Mouse (Mus musculus) thymus, postnatal 25 days (tissue): ENCODE results near the gene Hp1bp3.

ENCODE experiments used
- DNase-seq: peaks from one replicate; pipeline ENCODE4 v3.0.0; 2022

Hp1bp3 gene

GRCm38 (mm10) chr4:138216200-138216890 lies at the start of gene Hp1bp3:
TSS of gene Hp1bp3 (plus strand) at chr4:138216296.
- DNase-seq, result peak; percentile 88

DNA sequence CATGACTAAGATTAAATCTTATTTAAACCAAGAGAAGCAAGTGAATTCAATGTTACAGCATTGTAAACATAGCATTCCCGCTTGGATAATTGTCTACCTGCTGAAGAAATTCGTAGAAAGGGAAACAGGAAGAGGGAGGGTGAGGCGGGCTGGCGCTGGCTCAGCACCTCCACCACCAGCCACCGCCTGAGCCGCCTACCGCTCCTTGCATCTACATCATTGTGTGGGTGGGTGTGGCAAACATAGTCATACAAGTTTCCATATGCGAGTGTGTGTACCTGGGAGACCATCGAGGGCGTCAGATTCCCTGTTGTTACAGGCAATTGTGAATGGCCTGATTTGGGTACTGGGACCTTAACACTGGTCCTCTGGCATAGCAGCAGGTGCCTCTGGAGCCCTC lies 49.6 kb upstream of the Hp1bp3 start:
- no peak for DNase-seq

DNA sequence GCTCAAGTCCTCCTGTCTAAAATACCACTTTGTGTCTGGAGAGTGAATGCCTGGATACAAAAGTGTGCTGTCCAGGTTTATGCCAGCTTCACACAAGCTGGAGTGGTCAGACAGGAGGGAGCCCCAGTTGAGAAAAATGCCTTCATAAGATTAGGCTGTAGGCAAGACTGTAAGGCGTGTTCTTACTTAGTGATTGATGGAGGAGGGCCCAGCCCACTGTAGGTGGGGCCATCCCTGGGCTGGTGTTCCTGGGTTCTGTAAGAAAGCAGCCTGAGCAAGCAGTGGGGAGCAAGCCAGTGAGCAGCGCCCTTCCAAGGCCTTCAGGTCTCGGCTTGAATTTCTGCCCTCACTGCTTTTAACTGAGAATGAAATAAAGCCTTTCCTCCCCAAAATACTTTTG lies 47.9 kb upstream of the Hp1bp3 start:
- no peak for DNase-seq

DNA sequence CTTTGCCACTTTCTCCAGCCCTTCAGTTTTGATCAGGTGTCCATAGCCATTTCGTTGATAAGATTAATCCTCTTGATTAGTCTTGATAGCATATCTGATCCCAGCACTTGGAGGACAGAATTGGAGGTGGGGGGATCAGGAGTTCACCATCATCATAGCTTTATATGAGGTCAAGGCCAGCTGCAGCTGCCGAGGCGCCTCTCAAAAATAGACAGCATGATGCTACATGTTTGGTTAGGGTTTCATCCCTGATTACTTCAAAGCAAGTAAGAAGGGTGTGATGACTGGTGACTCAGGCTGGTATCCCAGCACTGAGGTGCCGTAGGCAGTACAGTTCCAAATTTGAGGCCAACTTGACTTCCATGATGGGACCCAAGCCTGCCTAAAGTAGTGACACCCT lies 46.7 kb upstream of the Hp1bp3 start:
- DNase-seq, result no peak

GRCm38 (mm10) chr4:138172686-138173085 lies 43.4 kb upstream of the Hp1bp3 start:
- DNase-seq, result no peak

DNA sequence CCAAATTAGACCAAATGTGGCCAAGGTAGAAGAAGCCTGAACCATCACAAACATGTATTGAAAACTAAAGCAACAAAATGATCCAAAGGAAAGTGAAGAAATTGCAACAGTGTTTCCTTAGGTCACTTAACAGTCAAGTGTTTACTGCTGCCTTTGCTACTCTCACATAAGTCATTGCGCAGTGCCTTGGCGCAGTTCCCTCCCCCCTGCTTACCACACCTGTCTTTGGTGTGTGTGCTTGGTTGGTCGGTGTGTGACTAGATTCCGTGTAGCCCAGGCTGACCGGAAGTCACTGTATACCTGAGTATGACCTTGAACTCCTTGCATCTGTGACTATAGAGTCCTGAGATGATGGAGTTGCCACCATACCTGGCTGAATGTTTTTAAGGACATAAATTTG lies 36.7 kb upstream of the Hp1bp3 start:
- DNase-seq, result no peak

GRCm38 (mm10) chr4:138180719-138181118 lies 35.4 kb upstream of the Hp1bp3 start:
- no peak for DNase-seq

- DNase-seq, result no peak
These were observed 32.0 kb upstream of the Hp1bp3 start for GRCm38 (mm10) chr4:138184056-138184455.

GRCm38 (mm10) chr4:138184573-138184981 lies 31.5 kb upstream of the Hp1bp3 start:
- no peak for DNase-seq

DNA sequence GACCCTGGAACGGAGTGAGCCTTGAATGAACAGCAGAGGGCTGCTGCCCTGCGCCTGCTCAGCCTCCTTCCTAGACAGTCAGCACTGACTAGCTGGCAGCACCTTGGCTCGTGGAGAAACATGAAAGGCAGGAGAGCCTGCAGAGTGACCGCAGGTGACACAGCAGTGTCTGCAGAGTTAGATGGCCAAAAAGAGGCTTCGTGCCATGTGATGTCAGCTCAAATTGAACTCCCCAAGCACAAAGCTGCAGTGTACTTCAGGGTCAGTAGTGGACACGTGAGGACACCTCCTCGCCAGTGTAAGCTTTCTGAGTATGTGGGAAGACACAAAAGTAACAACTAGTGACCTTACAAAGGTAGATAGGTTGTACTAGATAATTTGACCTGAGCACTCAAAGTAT lies 30.1 kb upstream of the Hp1bp3 start:
- DNase-seq, result no peak

DNA sequence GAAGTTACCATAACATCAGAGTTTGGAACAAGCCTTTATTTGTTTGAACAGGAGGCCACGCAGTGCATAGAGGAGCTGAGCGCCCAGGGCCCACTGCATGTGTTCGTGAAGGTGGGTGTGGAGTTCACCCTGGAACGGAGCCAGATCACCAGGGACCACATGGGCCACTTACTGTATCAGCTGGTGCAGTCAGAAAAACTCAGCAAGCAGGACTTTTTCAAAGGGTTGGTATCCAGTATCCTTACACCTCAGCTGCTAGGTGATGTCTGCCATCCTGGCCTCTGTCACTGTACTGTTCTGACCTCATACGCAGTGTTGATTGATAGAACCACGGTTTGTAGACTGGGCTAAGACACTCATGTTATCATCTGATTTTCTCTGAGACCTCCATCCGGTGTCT lies 28.1 kb upstream of the Hp1bp3 start:
- DNase-seq, result no peak

DNA sequence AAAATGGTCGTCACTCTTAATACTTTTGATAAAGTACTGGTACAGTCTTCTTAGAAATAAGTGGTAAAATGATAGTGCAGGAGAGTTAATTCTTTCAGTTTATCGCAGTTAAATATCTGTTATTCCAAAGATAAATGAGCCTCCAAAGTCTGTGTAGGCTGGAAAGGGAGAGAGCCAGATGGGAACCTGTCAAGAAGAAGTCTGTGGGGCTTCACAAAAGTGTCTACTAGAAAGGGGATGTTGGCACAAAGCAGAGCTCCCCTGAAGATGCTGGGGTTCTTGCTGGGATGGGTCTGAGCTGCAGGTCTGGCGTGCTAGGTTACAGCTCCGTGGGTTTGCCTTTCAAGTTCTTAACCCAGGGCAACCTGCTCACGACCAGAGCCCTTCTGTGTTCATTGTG lies 23.5 kb upstream of the Hp1bp3 start:
- no peak for DNase-seq

DNA sequence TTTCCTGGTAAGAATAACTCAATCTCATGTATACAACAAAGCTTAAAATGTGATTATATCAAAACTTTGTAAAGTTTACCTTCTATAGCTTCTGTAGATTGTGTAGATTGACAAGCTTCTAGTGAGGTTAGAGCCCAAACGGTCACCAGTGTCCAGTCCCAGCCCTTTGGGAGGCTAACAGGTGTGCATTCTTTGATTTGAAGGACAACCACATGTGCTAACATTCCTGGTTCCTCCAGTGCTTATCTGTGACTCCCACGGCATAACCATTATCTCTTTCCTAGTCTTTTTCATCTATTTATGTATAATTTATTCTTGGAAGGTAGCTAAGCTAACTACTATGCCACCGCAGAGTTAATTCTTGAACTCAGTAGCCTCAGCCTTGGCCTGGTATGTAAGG lies 15.3 kb upstream of the Hp1bp3 start:
- DNase-seq, result no peak

DNA sequence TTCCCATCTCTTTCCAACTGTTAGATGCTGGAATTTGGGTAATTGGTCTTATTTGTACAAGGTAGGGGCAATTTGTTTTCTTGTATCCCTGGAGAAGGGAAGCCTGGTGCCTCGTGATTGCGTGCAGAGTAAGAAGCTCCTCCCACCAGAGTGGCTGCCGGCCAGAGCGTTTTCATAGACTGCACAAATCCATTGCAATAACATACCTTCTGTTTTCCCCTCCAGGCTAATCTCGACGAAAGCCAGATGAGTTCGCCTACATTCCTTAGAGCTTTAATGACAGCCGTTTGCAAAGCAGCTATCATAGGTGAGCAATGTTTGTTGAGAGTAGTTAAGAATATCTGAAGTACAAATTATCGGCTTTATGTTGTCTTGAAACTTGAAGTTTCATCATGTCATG lies 14.4 kb upstream of the Hp1bp3 start:
- no peak for DNase-seq

DNA sequence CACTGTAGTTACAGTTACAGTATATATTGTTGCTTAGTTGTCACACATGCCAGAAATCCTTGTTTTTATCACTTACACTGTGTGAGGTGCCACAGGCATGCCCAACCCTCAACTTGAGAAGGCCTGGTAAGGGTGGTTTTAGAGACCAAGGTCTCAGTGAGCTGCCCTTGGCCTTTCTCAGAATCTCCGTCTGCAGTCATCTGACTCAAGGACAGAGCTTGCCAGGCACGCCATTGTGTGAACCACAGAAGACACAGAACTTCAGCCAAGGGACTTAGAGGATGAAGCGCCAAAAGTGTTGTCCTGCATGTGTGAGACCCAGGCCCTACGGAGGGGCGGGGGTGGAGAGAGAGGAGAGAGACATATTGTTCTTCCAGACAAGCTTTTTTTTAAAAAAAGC lies 6.0 kb upstream of the Hp1bp3 start:
- no peak for DNase-seq

GRCm38 (mm10) chr4:138213861-138214260 lies 2.2 kb upstream of the Hp1bp3 start:
- no peak for DNase-seq

- DNase-seq, result no peak
These were observed 361 bp upstream of the Hp1bp3 start for GRCm38 (mm10) chr4:138215671-138216199.

DNA sequence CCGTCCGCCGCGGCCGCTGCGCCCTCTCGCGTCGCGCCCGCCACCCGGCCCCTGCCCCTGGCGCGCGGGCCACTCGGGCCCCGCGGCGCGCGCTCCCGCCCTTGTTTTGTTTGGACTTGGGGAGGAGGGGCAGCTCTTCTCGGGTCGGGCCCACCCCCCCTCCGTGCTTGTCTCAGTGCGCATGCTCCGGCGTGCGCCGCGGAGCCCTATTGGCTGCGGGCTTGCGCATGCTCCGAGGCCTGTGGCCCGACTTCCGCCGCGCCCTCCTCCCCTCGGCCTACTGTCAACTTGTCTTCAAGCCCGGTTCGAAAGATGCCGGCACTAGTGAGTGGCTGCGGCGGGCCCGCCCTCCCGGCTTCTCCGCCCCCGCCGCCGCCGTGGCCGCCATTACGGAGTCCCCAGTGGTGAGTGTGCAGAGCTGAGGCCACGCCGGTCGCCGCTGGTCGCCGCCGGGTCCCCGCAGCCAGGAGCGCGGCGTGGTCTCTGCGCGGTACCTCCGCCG lies 846 bp downstream of the Hp1bp3 start:
- peak; percentile 99 for DNase-seq

DNA sequence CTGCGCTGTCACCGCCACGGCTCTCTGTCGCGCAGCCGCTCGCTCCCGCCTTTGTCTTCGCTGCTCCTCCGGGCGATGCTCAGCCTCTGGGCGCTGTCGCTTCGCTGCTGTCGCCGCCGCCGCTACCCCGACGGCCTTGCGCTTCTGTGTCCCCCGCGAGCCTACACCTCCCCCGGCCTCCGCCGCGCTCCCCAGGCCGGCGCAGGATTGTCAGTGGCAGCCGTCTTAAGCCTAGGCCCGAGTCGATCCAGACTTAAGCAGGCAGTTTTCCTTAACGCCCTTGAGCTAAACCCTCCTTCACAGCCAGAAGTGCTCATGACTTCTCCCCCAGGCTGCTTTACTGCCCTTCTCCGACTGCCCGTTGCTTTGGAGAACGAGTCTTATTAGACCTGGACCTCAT lies 1.3 kb downstream of the Hp1bp3 start:
- DNase-seq, result peak; percentile 61

- no peak for DNase-seq
These were observed 2.0 kb downstream of the Hp1bp3 start for GRCm38 (mm10) chr4:138217951-138218685.

DNA sequence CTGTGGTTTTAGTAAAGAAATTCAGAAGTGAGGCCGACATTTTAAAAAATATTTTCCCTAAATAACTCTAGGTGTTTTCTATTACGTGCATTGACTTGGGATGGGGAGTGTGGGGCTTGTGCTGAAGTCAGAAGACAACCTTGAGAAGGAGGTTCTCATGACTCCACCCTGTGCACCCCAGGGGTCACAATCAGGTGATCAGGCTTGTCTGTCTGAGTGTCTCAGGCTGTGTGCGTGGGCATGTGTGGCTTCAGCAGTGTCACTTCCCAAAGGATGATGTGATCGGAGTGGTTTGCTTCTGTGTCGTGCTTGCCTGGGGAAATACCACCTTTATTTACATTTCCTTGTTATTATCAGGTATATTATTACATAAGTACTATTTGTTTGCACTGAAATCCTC lies 3.2 kb downstream of the Hp1bp3 start:
- DNase-seq, result no peak

DNA sequence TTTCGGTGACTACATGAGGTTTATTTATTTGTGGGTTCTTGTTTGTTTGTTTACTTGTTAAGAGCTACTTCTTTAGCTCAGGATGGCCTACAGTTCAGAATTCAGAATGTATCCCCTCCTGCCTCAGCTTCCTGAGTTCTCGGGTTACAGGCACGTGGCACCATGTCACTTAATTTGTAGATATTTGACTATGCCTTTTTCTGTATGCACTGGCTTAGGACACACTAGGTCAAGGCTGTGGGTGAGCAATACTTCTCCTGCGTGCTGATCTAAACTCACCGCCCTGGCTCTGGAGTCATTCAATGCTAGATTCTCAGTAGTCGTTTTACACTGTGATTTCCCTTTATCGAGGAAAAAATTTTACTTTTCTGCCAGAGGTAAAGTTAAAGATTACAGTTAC lies 4.7 kb downstream of the Hp1bp3 start:
- DNase-seq, result no peak

DNA sequence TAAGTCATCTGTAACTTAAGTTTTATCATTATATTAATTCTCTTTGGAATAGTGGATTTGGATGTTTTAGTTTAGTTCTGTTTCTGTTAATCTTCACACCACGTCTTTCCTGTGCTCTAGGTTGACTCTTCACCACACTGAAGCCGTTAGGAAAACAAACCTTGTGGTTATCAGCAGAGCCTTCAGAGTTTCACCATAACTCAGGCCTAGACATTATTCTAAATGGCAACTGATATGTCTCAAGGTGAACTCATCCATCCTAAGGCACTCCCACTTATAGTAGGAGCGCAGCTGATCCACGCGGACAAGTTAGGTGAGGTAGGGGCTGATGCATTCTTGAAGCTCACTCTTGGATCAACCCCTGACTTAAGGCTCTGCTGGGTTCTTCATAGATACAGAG lies 5.3 kb downstream of the Hp1bp3 start:
- no peak for DNase-seq

DNA sequence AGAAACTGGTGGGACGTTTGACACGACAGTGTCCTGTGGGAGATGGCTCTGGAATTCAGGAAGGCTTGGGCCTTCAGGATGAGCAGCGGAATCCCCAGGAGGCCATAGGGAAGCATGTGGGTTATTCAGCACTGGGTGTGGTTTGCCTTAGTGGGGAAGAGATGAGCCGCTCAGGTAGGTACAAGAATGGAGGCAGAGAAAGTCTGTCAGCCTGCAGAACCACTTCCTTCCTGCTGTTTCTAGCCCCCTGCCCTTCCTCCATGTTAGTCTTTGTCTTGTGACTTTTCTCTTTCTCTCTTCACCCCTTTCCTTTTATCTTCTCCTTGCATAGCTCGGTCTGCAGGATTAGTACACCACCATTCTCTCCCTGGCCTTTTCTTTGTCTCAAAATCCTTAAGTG lies 6.3 kb downstream of the Hp1bp3 start:
- DNase-seq, result peak; percentile 55
